Mouse (Mus musculus) thymus, postnatal 14 days (tissue): ENCODE measurements around the gene Ulk3.
A peak's percentile ranks its signal among the peaks of the same experiment; 100 is the strongest.

Source experiments
- DNase-seq: peaks from one replicate; pipeline ENCODE4 v3.0.0; 2021

Gene Ulk3

DNA sequence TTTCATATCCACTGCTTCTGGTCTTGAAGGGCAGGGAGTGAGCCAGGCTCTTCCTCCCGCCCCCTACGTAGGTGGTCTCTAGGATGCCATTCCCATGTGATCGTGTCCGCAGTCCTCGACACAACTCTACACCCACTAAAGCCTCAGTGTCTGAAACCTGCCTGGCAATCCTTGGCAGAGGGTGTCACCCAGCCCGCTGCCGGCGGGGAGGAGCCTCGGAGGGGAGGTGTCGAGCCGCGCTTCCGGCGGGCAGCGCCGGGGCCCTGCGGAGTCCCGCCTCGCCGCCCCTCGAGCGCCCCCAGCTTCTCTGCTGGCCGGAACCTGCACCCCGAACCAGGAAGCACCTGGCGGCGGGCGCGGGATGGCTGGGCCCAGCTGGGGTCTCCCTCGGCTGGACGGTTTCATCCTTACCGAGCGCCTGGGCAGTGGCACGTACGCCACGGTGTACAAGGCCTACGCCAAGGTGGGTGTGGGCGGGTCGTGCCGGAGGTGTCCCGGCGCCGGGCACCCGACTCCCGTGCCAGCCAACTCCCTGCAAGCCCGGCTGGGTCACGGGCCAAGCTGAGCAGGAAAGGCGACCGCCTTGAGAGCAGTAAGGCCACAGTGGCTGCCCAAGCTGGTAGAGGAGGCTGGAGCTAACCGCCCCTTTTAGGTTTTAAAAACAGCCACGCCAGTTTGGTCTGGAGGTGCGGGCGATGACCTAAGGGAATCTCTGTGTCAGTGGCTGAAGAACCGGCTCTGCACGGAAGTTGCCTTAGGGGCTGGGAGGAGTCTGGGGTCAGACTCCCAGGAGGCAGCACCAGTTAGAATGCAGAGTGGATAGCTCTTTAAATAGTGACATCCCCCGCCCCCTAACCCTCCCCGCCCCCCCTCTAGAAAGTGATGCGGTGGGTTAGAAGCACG, at the start of gene Ulk3:
Gene Ulk3 (plus strand): TSS at position 229 of the 903 bp plus-strand sequence.
- DNase-seq = peak; percentile 93

DNA sequence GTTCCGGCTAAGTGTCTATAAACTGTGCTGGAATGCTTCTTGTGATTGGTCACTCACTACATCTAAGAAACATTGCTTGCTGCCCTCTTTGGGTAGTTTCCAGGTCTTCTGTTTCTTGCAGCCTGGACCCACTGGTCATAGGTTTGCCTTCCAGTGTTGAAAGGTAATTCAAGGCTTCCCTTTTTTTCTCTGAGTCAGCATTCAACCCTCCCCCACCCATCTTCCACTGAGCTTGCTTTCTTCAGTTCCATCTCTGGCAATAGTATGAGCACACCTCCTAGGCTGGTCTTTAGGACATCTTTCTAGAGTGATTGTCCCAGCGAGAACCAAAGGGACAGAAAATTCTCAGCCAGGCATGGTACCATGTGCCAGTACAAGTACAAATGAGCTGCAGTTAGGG, 49.7 kb upstream of the Ulk3 start:
- no peak for DNase-seq

DNA sequence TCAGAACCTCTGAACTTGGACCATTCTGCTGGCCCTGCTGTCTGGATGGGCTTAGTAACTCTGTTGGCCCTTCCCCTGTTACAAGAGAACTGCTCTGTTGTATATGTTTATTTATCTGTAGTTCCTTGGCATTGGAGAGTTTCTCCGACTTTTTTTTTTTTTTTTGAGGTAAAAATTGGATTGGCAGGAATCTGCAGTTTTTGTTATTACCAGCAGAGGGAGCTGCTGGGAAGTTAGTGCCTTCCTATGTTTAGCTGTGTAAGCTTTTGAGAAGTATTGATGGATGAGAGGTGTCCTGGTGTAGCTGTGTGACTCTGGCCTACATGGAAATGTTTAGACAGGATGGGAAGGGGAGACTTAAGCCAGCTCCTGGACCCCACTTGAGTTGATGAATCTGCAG, 47.9 kb upstream of the Ulk3 start:
- no peak for DNase-seq

DNA sequence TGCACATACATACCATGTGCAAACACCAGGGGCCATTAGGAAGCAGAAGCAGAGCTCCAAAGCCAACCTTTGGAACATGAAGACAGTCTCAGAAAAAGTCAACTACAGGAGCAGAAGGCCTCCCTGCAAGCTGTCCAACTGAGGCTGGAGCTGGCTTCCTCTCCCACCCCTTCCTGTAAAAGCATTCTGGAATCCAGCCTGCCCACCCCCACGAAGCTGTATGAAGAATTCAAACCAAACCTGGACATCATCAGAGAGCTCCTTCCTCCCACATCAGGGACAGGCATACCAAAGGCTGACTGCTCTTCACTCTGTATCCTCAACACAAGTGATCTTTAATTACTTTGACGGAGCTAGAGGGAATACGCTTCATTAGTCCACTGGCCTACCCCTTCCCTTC, 45.3 kb upstream of the Ulk3 start:
- no peak for DNase-seq

GRCm38 (mm10) chr9:57547287-57547686, 42.0 kb upstream of the Ulk3 start:
- DNase-seq = no peak

DNA sequence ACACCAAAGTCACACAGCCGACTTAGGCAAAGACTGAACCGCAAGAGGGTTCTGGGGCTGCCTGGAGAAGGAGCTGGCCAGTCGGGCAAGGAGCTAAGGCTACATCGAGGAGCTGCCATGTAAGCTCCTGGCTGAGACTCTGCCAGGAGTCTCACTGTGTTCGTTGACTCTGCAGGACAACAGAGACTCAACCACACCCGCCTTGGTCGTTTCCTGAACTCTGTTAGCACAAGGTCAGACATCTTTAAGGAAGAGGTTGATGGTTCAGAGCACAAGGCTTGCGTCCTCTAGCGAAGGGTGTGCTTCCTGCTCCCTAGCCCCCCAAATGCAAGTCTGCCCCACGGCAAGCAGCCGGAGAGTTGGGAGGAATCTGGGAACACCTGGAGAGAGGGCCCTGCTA, 41.4 kb upstream of the Ulk3 start:
- no peak for DNase-seq

DNA sequence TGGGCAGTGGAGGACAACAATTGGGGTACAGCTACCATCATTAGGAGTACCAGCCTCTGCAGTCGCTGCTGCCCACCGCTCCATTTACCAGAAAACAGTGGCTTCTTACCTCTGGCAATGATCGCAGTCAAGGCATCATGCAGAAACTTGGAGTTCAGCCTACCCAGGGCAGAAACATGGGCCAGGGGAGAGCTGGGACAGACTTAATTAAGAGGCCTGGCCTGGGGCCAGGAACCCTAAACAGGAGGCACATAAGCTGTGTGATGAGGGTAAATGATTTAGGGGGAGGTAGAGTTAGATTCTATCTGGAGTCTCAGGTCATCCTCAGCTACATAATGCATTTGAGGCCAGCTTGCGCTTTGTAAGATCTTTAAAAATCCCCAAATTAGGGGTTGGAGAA, 40.1 kb upstream of the Ulk3 start:
- DNase-seq = no peak

DNA sequence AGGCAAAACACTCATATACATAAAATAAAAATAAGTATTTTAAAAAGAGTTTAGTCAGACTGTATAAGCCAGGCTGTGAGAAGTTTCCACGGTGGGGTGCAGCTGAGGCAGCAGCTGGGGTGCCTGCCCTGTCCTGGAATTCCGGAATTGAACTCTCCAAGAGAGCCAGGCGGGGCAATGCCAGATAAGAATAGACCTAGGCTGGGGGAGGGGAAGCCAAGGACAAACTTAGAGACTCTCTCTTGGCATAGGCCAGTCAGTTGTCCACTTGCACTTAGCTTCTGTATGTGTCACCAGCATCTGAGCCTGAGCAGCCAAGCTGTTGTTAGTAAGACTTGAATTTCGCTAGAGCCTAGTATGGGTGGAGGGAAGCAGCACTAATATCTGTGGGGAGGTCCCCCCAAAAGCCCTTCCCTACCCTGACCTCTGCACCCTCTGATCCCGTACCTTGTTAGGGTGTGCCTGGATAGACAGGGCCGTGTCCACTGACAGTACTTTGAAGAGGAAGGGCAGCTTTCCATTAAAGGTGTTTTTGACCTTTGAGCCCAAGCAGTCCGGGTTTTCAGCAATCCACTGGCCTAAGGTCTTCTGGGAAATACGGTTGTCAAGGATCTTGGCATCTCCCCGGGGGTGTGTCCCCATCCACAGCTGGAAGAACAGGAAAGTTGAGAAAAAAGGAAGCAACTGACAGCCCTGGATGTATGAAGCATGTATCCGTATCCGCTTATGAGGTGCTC, 39.0 kb upstream of the Ulk3 start:
- no peak for DNase-seq

DNA sequence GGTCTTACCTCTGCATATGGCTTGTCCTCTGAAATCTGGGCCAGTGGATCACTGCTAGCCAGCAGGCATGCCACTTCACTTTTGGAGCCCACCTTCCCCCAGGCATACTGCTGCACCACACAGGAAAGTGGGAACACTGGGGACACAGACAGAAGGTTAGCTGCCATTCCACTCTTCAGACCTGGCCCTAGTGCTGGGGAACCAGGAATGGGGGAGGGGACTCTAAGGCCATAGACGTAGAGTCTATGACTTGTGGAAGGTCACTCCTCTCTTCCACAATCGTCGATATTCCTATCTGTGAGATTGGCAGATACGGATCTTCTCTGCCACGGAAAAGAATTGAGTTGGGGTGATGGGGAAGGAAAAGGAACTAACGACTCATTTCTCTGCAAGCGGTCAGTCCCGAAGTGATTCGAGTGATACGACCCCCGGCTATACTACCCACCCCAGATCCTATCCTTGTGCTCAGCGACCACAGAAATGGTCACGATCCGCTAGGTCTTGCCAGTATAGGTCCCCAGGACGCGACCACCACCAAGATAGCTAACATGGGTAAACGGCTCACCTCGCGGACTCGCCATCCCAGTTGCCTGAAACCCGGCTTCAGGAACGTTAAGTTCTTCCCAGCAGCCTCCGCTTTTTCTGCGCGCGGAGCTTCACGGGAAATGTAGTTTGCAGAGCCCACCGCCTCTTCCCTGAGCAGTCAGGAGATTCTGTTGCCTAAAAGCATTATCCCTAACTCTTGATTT, 36.9 kb upstream of the Ulk3 start, which contains the start of gene Mpi:
Gene Mpi (minus strand): TSS at position 625 of the 749 bp plus-strand sequence.
- DNase-seq = peak; percentile 69

- no peak for DNase-seq
Measured at GRCm38 (mm10) chr9:57553119-57553518, 36.1 kb upstream of the Ulk3 start.

- DNase-seq = no peak
Measured at GRCm38 (mm10) chr9:57554753-57555152, 34.5 kb upstream of the Ulk3 start.

GRCm38 (mm10) chr9:57557215-57557614, 32.0 kb upstream of the Ulk3 start:
- no peak for DNase-seq

- DNase-seq = no peak
Measured at GRCm38 (mm10) chr9:57558625-57559024, 30.6 kb upstream of the Ulk3 start.

DNA sequence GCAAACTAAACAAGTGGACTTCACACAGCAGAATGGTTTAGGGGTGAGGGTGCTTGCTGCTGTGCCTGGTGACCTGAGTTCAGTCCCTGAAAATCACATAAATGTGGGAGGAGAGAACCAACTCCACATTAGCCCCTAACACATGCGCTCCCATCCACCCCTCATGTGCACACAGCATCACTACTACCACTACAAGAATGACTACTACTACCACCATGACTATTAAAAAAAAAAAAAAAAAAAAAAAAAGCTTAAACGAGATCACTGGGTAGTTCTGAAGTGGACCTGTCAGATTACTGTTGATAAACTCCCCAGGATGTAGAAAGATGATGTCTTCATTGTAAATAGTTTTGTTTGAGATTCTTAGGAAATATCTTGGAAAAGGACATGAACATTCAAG, 29.7 kb upstream of the Ulk3 start:
- DNase-seq = no peak

DNA sequence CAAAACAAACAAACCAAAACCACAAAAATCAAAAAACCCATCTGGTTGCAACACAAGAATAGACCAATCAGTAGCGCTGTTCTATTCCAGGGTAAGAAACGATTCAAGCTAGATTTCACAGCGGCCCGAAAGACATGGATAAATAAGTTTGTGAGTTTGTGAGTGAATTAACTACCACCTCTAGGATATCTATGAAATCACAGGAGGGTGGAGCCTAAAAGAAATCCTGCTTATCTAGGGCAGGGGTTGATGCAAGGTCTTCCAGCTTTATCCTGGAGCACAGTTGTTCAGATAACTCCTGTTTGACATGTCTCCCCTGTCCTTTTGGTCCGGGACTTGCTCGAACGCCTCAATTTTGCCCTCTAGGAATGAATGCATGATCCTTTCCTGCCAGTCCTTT, 29.0 kb upstream of the Ulk3 start:
- no peak for DNase-seq

- DNase-seq = peak; percentile 90
Measured at GRCm38 (mm10) chr9:57560861-57561710, 28.2 kb upstream of the Ulk3 start, which contains the start of gene Scamp2. Gene Scamp2 (plus strand): TSS chr9:57560943.

- no peak for DNase-seq
Measured at GRCm38 (mm10) chr9:57561711-57562099, 27.5 kb upstream of the Ulk3 start.

- DNase-seq = no peak
Measured at GRCm38 (mm10) chr9:57562896-57563372, 26.3 kb upstream of the Ulk3 start.

DNA sequence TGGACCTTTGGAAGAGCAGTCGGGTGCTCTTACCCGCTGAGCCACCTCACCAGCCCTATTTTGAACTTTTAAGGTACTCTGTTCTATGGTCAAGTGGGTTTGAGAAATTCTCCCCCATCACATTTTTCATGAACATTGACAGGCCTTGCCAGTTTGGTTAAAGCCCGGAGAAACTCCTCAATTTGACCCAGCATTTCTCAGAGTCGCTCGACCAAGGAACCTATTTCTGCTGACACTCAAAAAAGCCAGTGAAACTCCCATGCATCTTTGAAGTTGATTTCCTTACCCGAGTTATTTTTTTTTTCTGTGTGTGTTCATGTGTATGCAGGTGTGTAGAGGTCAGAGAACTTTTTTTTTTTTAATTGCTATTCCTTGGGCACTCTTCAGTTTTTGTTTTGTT, 24.6 kb upstream of the Ulk3 start:
- DNase-seq = no peak

- no peak for DNase-seq
Measured at GRCm38 (mm10) chr9:57565741-57566221, 23.5 kb upstream of the Ulk3 start.

- DNase-seq = no peak
Measured at GRCm38 (mm10) chr9:57566846-57567245, 22.4 kb upstream of the Ulk3 start.

GRCm38 (mm10) chr9:57568500-57568899, 20.8 kb upstream of the Ulk3 start:
- DNase-seq = no peak
